Mouse (Mus musculus) heart, embryonic 12.5 days (tissue): Measurements from ENCODE around the gene Snrk. TPM values are rescaled to one million over a fixed set of nuclear protein-coding genes. Genes with fewer than 3 reads are reported as not detected.

Experiments
- ATAC-seq: fragments of 200-750 bp; cut with Nextera tagmentation; 2 replicates; pipeline ENCODE4 v1.8.0; 2017; ENCODE audit warnings: moderate TSS enrichment, moderate library complexity; ENCODE audit not compliant: insufficient number of reproducible peaks, low FRiP score
- H3K27ac ChIP-seq: fragments of 300-500 bp; sonication (generic); 2 replicates; pipeline ENCODE4 v1.5.1; 2016; ENCODE audit warnings: mild to moderate bottlenecking, moderate library complexity; ENCODE audit not compliant: poor library complexity, severe bottlenecking
- H3K27me3 ChIP-seq: fragments of 300-500 bp; sonication (generic); replicated peaks from 2 replicates; pipeline ENCODE4 v1.6.1; 2016; ENCODE audit warnings: mild to moderate bottlenecking, moderate library complexity
- H3K36me3 ChIP-seq: fragments of 300-500 bp; sonication (generic); 2 replicates; pipeline ENCODE4 v1.6.1; 2016; ENCODE audit warnings: mild to moderate bottlenecking, moderate library complexity
- H3K4me1 ChIP-seq: fragments of 300-500 bp; sonication (generic); replicated peaks from 2 replicates; pipeline ENCODE4 v1.6.1; 2016; ENCODE audit warnings: mild to moderate bottlenecking
- H3K4me2 ChIP-seq: fragments of 300-500 bp; sonication (generic); 2 replicates; pipeline ENCODE4 v1.6.1; 2016; ENCODE audit warnings: mild to moderate bottlenecking, moderate library complexity
- H3K4me3 ChIP-seq: fragments of 300-500 bp; sonication (generic); 2 replicates; pipeline ENCODE4 v1.5.1; 2016; ENCODE audit warnings: mild to moderate bottlenecking
- H3K9ac ChIP-seq: fragments of 300-500 bp; sonication (generic); 2 replicates; pipeline ENCODE4 v1.6.1; 2016; ENCODE audit warnings: mild to moderate bottlenecking, moderate library complexity
- H3K9me3 ChIP-seq: fragments of 300-500 bp; sonication (generic); replicated peaks from 2 replicates; pipeline ENCODE4 v1.6.1; 2016; ENCODE audit warnings: mild to moderate bottlenecking, moderate library complexity
- WGBS: fragments of 180-500 bp; shearing (Covaris S2); methylation state at CpG from one replicate; pipeline ENCODE4 v1.1.7; 2016; 5-methylcytosine and 5-hydroxymethylcytosine counted together
- polyA plus RNA-seq: library from polyadenylated mRNA; unstranded; fragments of >200 nt; fragmentation: Nextera tagmentation; extraction: Ambion mirVana; gene quantifications from 2 replicates; pipeline ENCODE4 v1.2.1, GENCODE M21; 2016

Gene Snrk
- polyA plus RNA-seq, 1 experiment from 2014 or later = 53.4 TPM

DNA sequence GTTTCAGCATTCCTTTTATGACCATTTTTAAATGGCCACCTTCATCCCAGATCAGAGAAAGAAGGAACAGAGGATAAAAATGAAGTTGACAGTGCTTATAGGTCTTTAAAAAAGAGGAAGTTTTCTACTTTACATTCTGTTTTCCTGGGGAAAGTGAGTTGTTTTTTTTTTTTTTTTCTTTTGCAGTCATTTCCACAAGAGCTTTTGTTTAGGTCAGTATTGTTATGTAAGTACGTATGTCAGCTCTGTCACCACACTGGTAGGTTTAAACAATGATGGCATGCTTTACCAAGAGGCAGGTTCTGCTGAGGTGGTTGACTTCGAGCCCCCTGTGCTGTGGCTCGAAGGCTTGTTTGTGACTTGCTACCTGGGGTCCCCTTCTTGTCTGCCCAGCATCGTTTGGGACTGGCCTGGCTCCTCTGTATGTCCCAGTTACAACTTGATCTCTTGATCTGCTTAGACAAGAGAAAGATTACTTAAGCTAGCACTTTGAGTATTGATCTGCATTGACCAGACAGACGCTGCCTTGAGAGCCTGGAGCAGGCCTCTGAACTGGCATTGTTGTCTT, 8.7 kb downstream of the Snrk start:
- ATAC-seq = no peak

DNA sequence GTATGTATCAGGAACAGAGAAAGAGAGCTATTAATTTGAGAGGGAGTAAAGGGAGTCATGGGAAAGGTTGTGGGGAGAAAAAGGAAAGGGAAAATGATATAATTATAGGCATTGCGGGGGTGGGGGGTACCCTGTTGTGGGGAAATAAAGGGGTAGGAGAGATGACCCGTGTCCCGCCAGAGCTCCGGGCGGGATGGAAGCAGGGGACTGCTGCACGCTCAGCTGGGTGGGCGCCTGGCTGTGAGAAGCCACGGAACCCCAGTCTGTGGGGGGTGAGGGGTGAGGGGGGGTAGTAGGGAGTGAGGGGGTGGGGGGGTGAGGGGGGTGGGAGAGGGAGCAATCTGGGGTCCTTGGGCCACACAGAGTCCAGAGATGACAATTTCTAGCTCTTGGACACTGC, 9.7 kb downstream of the Snrk start:
- Histone ChIP-seq H3K4me2 (no peak overlapping the region), H3K4me1 (peaks cover 47% of the 10 kb centered on the region), H3K9ac (no peak overlapping the region), H3K27ac (no peak overlapping the region), H3K27me3 (no peaks in the 10 kb centered on the region), H3K36me3 (0 out of 2 replicates have a peak, but pooled peaks cover under 1% of the 10 kb centered on the region), H3K9me3 (no peaks in the 10 kb centered on the region), H3K4me3 (no peak overlapping the region)
- no peak for ATAC-seq
- 81% methylated on average over 8 of the region's 8 CpGs for WGBS

More for the DNA sequence above, 8.7 kb downstream of the Snrk start:
- H3K9me3 ChIP-seq = no peaks in the 10 kb centered on the region
- no peak overlapping the region for H3K4me2 ChIP-seq
- no peaks in the 10 kb centered on the region for H3K27me3 ChIP-seq
- H3K36me3 ChIP-seq = no peaks in the 10 kb centered on the region; the same call in 1 of the 2 replicates
- WGBS = 64% methylated on average over 5 of the region's 5 CpGs
- no peak overlapping the region for H3K9ac ChIP-seq
- H3K4me1 ChIP-seq = peaks cover 42% of the 10 kb centered on the region
- no peak overlapping the region for H3K4me3 ChIP-seq
- no peak overlapping the region for H3K27ac ChIP-seq

GRCm38 (mm10) chr9:122127271-122127785, 10.3 kb downstream of the Snrk start:
- H3K4me2 ChIP-seq = no peak overlapping the region
- H3K27me3 ChIP-seq = no peaks in the 10 kb centered on the region
- H3K4me3 ChIP-seq = no peak overlapping the region
- 64% methylated on average over 3 of the region's 3 CpGs for WGBS
- H3K4me1 ChIP-seq = peaks cover 41% of the 10 kb centered on the region
- H3K36me3 ChIP-seq = 0 out of 2 replicates have a peak, but pooled peaks cover 6% of the 10 kb centered on the region
- no peak overlapping the region for H3K9ac ChIP-seq
- H3K9me3 ChIP-seq = no peaks in the 10 kb centered on the region
- no peak overlapping the region for H3K27ac ChIP-seq
- ATAC-seq = no peak

DNA sequence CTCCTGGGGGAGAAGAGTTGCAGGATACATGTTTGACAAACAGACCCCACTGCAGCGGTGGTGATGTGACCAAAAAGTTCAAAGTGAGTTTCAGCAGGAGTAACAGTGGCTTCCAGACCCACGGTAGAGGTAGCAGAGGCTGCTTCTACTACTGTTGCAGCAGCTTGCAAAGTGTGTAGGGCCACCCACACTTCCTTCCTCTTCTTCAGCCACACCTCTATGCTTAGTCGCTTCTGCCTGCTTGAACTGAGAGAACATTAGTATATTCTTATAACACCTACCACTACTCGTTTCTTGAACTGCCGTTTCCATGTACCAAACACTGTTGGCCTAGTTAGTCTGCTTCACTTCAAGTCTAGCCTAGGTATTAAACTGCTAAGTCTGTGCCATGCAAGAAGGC, 11.6 kb downstream of the Snrk start:
- no peak overlapping the region for H3K27ac ChIP-seq
- no peak overlapping the region for H3K4me3 ChIP-seq
- no peaks in the 10 kb centered on the region for H3K27me3 ChIP-seq
- no peaks in the 10 kb centered on the region for H3K9me3 ChIP-seq
- no peak overlapping the region for H3K4me2 ChIP-seq
- no peak for ATAC-seq
- H3K36me3 ChIP-seq = 0 out of 2 replicates have a peak, but pooled peaks cover 12% of the 10 kb centered on the region
- H3K4me1 ChIP-seq = peaks cover 33% of the 10 kb centered on the region
- no peak overlapping the region for H3K9ac ChIP-seq
- WGBS = 58% methylated on average over 5 of the region's 5 CpGs

GRCm38 (mm10) chr9:122130666-122131065, 13.6 kb downstream of the Snrk start:
- Histone ChIP-seq H3K4me3 (no peak overlapping the region), H3K4me2 (no peak overlapping the region), H3K9me3 (no peaks in the 10 kb centered on the region), H3K27me3 (no peaks in the 10 kb centered on the region), H3K27ac (no peak overlapping the region), H3K4me1 (peaks cover 42% of the 10 kb centered on the region), H3K36me3 (peaks cover 19% of the 10 kb centered on the region; the same call in 1 of the 2 replicates), H3K9ac (no peak overlapping the region)
- WGBS = 34% methylated on average over 3 of the region's 3 CpGs
- ATAC-seq = no peak

GRCm38 (mm10) chr9:122132145-122132544, 15.1 kb downstream of the Snrk start:
- no peak for ATAC-seq
- H3K36me3 ChIP-seq = peaks cover 26% of the 10 kb centered on the region
- no peak overlapping the region for H3K27ac ChIP-seq
- no peaks in the 10 kb centered on the region for H3K27me3 ChIP-seq
- no peaks in the 10 kb centered on the region for H3K9me3 ChIP-seq
- peaks cover 45% of the 10 kb centered on the region for H3K4me1 ChIP-seq
- 85% methylated on average over 7 of the region's 7 CpGs for WGBS
- no peak overlapping the region for H3K4me2 ChIP-seq
- no peak overlapping the region for H3K9ac ChIP-seq
- H3K4me3 ChIP-seq = no peak overlapping the region

DNA sequence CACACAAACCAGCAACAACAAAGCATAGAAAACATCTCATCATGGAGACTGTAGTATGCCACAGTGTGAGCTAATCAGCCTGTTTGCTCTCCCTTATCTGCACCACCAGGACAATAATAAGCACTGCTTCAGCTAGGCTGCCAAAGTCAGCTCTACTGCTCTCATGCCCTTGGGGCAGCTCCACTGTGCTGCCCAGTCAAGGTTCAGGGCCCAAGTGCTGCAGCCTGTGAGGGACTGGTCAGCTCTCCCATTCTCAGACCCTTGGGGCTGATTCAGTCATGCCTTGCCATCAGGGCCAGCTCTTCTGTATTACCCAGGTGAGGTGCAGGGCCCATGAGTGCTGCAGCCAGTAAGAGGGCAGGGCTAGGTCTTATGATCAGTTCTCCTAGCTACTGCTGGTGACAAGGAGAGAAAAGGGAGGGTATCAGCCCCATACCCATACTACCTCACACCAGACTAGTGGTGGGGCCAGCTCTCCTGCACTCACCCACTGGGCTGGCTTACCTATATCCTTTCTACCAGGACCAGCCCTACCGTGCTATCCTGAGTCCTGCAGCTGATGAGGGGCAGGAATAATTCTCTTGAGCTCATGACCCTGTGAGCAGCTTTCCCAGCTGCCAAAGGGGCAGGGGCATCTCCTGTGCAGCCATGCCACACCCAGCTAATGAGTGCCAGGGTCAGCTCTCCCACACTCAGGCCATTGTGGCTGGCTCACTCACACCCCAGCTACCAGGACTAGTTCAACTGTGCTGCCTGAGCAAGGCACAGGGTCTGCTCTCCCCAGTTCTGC, 18.2 kb downstream of the Snrk start:
- Histone ChIP-seq H3K27ac (no peak overlapping the region), H3K4me1 (peaks cover 46% of the 10 kb centered on the region), H3K9me3 (no peaks in the 10 kb centered on the region), H3K4me3 (no peak overlapping the region), H3K36me3 (peaks cover 33% of the 10 kb centered on the region), H3K9ac (no peak overlapping the region), H3K4me2 (no peak overlapping the region), H3K27me3 (no peaks in the 10 kb centered on the region)
- peak; percentile 37; the same call in 1 of the 2 replicates for ATAC-seq
- 73% methylated on average over 1 of the region's 1 CpGs for WGBS

GRCm38 (mm10) chr9:122135885-122136170, 18.8 kb downstream of the Snrk start:
- H3K27ac ChIP-seq = no peak overlapping the region
- peak; percentile 36; the same call in 1 of the 2 replicates for ATAC-seq

DNA sequence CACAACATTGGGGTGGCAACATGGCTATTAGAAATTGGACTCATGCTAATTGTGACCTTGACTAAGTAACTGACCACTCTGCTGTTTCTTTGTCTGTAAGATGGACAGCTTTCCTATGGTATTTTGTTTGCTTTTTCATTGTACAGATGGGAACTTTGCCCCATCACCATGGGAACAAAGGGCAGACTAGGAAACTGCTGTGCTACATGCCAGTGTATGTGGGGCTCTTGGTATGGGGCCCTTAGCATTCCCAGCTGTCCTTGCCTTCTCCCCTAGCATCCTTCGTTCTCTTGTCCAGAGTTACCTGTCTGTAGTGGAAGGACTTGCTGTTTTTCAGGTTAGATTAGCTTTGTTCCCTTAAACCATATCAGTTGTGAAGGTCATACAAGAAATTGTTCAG, 20.9 kb downstream of the Snrk start:
- Histone ChIP-seq H3K4me2 (no peak overlapping the region), H3K27me3 (no peaks in the 10 kb centered on the region), H3K36me3 (peaks cover 32% of the 10 kb centered on the region), H3K4me1 (peaks cover 52% of the 10 kb centered on the region), H3K4me3 (no peak overlapping the region), H3K9ac (no peak overlapping the region), H3K9me3 (no peaks in the 10 kb centered on the region), H3K27ac (no peak overlapping the region)
- WGBS = 91% methylated on average over 1 of the region's 1 CpGs
- no peak for ATAC-seq

More at GRCm38 (mm10) chr9:122135885-122136170, 18.8 kb downstream of the Snrk start:
- Histone ChIP-seq H3K9me3 (no peaks in the 10 kb centered on the region), H3K36me3 (peaks cover 33% of the 10 kb centered on the region), H3K27me3 (no peaks in the 10 kb centered on the region), H3K4me1 (peaks cover 45% of the 10 kb centered on the region), H3K4me2 (no peak overlapping the region), H3K4me3 (no peak overlapping the region), H3K9ac (no peak overlapping the region)
- 63% methylated on average over 2 of the region's 2 CpGs for WGBS

DNA sequence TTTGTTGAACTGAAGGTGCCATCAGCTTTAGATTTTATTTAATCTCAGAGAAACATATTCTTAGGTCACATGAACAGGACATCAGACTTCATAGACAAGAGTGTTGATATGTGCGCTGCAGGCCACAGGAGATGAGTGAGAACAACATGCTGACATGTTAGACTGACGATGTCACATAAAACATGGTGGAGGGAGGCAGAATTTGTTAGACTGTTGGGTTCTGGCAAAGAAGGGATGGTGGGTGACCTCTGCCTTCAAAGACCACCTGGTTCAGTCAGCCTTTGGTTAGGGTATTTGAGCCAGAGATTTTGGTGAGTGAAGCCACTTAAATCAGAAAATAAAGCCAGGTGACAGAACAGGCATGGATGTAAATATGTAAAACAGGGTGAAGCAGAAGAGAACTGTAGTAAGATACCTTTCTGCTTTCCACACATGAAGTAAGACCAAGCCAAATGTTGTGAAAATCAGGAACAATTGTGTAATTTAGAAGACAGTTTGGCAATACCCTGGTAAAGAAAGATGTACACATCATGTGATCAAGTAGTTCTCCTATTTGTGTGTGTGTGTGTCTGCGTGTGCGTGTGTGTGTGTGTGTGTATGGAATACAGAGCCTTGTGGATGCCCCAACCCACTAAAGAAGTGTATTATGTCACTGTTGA, 21.4 kb downstream of the Snrk start:
- Histone ChIP-seq H3K9ac (no peak overlapping the region), H3K27ac (no peak overlapping the region), H3K4me1 (peaks cover 56% of the 10 kb centered on the region), H3K4me3 (no peak overlapping the region), H3K9me3 (no peaks in the 10 kb centered on the region), H3K4me2 (no peak overlapping the region), H3K27me3 (no peaks in the 10 kb centered on the region), H3K36me3 (peaks cover 30% of the 10 kb centered on the region)
- no peak for ATAC-seq
- WGBS = 91% methylated on average over 4 of the region's 4 CpGs

DNA sequence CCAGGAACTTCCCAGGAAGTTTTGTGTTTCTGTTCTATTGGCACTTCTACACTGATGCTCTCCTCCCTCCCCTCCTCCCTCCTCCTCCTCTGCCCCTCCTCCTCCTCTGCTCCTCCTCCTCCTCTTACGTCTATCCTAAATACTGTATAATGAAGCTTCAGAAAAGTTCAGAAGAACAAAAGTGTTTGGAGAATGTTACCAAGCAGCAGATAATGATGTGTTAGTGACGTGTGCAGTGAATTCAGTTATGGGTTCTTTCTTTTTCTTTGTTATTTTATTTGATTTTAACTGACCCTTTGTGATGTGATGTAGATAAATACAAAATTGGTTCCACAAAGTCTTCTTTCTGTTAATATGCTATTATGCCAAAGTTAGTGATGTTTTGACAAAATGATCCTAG, 22.2 kb downstream of the Snrk start:
- peaks cover 56% of the 10 kb centered on the region for H3K4me1 ChIP-seq

More for the DNA sequence above, 22.2 kb downstream of the Snrk start:
- 0 out of 2 replicates have a peak, but pooled peaks cover 1% of the 10 kb centered on the region for H3K9me3 ChIP-seq
- ATAC-seq = no peak
- H3K4me3 ChIP-seq = no peak overlapping the region
- H3K27ac ChIP-seq = no peak overlapping the region
- no peaks in the 10 kb centered on the region for H3K27me3 ChIP-seq
- 45% methylated on average over 2 of the region's 2 CpGs for WGBS
- H3K4me2 ChIP-seq = no peak overlapping the region
- H3K9ac ChIP-seq = no peak overlapping the region
- peaks cover 36% of the 10 kb centered on the region for H3K36me3 ChIP-seq
